Mouse (Mus musculus) embryonic facial prominence, embryonic 15.5 days (tissue): ENCODE results near the gene Rbms3. TPM values are rescaled to one million over a fixed set of nuclear protein-coding genes. Genes with fewer than 3 reads are reported as not detected.
A peak's percentile ranks its signal among the peaks of the same experiment; 100 is the strongest.

Experiments used
- ATAC-seq: fragments of 200-750 bp; cut with Nextera tagmentation; 2 replicates; pipeline ENCODE4 v1.8.0; 2017; ENCODE audit warnings: low read depth, moderate TSS enrichment; ENCODE audit not compliant: insufficient number of reproducible peaks, low FRiP score, low TSS enrichment
- H3K27ac ChIP-seq: fragments of 300-500 bp; sonication (generic); replicated peaks from 2 replicates; pipeline ENCODE4 v1.5.1; 2015; ENCODE audit warnings: mild to moderate bottlenecking, inconsistent platforms
- H3K27me3 ChIP-seq: fragments of 300-500 bp; sonication (generic); 2 replicates; pipeline ENCODE4 v1.6.1; 2015; ENCODE audit warnings: inconsistent platforms
- H3K36me3 ChIP-seq: fragments of 300-500 bp; sonication (generic); 2 replicates; pipeline ENCODE4 v1.6.1; 2015; ENCODE audit warnings: mild to moderate bottlenecking, inconsistent platforms
- H3K4me1 ChIP-seq: fragments of 300-500 bp; sonication (generic); 2 replicates; pipeline ENCODE4 v1.6.1; 2015; ENCODE audit warnings: inconsistent platforms
- H3K4me2 ChIP-seq: fragments of 300-500 bp; sonication (generic); replicated peaks from 2 replicates; pipeline ENCODE4 v1.6.1; 2015; ENCODE audit warnings: mild to moderate bottlenecking, inconsistent platforms
- H3K4me3 ChIP-seq: fragments of 300-500 bp; sonication (generic); replicated peaks from 2 replicates; pipeline ENCODE4 v1.5.1; 2015; ENCODE audit warnings: mild to moderate bottlenecking, inconsistent platforms
- H3K9ac ChIP-seq: fragments of 300-500 bp; sonication (generic); 2 replicates; pipeline ENCODE4 v1.6.1; 2015; ENCODE audit warnings: inconsistent platforms
- H3K9me3 ChIP-seq: fragments of 300-500 bp; sonication (generic); replicated peaks from 2 replicates; pipeline ENCODE4 v1.6.1; 2016; ENCODE audit warnings: inconsistent platforms
- WGBS: fragments of 180-500 bp; shearing (Covaris S2); methylation state at CpG from one replicate; pipeline ENCODE4 v1.1.7; 2015; 5-methylcytosine and 5-hydroxymethylcytosine counted together
- polyA plus RNA-seq: library from polyadenylated mRNA; unstranded; fragments of >200 nt; fragmentation: Nextera tagmentation; extraction: Ambion mirVana; gene quantifications from 2 replicates; pipeline ENCODE4 v1.2.1, GENCODE M21; 2015

Gene Rbms3
- polyA plus RNA-seq, 1 experiment from 2014 or later = 84.3 TPM

GRCm38 (mm10) chr9:117008194-117008593 is 621.5 kb downstream of the Rbms3 start:
- Histone ChIP-seq H3K9ac (no peak overlapping the region), H3K27me3 (no peaks in the 10 kb centered on the region), H3K4me3 (no peak overlapping the region), H3K4me1 (0 out of 2 replicates have a peak, but pooled peaks cover 4% of the 10 kb centered on the region), H3K4me2 (no peak overlapping the region), H3K36me3 (no peaks in the 10 kb centered on the region), H3K27ac (no peak overlapping the region), H3K9me3 (no peaks in the 10 kb centered on the region)
- ATAC-seq = no peak
- WGBS = 45% methylated on average over 1 of the region's 1 CpGs

DNA sequence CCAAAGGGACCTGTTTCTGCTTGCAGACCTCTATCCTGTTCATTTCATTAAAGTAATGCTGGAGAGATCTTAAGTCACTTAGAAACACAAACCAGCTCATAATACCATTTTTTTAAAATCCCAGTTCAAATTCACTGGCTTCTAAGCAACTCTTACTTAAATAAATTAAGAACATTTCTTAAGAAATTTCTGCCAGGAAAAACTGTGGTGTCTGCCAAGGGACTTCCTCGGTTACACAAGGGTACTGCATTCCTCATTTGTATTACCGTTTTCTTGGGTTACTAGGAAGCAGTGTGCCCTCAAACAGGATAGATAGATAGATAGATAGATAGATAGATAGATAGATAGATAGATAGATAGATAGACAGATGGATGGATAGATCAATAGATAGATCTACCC is 627.6 kb downstream of the Rbms3 start:
- H3K27ac ChIP-seq = no peak overlapping the region

DNA sequence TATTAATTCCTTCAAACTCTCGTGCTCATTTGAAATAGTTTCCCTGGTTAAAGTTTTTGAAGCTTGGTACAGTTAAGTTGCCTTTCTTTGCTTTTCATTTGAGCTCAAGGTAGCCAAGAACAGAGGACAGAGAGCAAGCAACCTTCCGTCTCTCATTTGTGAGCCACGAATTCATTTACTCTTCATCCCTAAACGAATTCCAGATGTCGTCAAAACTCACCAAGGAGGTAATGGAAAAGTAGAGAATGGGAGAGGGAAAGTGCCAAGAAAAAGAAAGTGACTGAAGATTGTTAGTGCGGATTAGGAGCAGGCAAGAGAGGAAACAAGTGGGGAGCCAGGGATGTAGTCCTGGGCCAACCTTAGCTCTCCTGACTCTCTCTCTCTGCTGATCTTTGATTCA is 630.5 kb downstream of the Rbms3 start:
- Histone ChIP-seq H3K4me2 (no peak overlapping the region), H3K27ac (peak overlapping the region; percentile 63), H3K9ac (no peak overlapping the region), H3K4me3 (no peak overlapping the region), H3K4me1 (no peaks in the 10 kb centered on the region), H3K27me3 (no peaks in the 10 kb centered on the region), H3K36me3 (no peaks in the 10 kb centered on the region), H3K9me3 (0 out of 2 replicates have a peak, but pooled peaks cover 3% of the 10 kb centered on the region)
- no peak for ATAC-seq
- WGBS = 32% methylated on average over 6 of the region's 6 CpGs

More for the DNA sequence above, 627.6 kb downstream of the Rbms3 start:
- no peaks in the 10 kb centered on the region for H3K4me1 ChIP-seq
- H3K9me3 ChIP-seq = 0 out of 2 replicates have a peak, but pooled peaks cover 3% of the 10 kb centered on the region
- H3K4me3 ChIP-seq = no peak overlapping the region
- WGBS = 35% methylated on average over 2 of the region's 2 CpGs
- H3K27me3 ChIP-seq = no peaks in the 10 kb centered on the region
- no peak overlapping the region for H3K4me2 ChIP-seq
- H3K9ac ChIP-seq = no peak overlapping the region
- ATAC-seq = no peak
- H3K36me3 ChIP-seq = no peaks in the 10 kb centered on the region

DNA sequence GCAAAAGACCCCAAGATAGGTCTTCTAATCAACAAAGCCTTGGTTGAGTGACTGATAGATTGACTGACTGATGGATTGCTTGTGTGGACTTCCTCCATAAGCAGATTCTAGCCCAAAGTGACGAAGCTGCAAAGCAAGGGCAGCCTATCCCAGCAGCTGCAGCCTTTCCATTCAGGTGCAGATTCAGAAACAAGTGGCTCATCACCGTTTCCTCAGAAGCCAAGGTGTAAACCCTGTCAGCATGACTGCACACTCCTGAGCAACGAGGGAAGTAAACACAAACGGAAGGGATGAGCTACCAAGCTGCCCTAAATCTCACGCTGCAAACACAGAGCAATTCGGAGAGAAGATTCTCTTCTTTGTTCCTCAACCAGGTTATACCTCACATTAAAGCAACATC is 639.4 kb downstream of the Rbms3 start:
- Histone ChIP-seq H3K4me3 (no peak overlapping the region), H3K27me3 (no peaks in the 10 kb centered on the region), H3K9ac (no peak overlapping the region), H3K36me3 (no peaks in the 10 kb centered on the region), H3K9me3 (no peaks in the 10 kb centered on the region), H3K27ac (no peak overlapping the region), H3K4me2 (no peak overlapping the region), H3K4me1 (no peaks in the 10 kb centered on the region)
- WGBS = 86% methylated on average over 6 of the region's 6 CpGs
- no peak for ATAC-seq

DNA sequence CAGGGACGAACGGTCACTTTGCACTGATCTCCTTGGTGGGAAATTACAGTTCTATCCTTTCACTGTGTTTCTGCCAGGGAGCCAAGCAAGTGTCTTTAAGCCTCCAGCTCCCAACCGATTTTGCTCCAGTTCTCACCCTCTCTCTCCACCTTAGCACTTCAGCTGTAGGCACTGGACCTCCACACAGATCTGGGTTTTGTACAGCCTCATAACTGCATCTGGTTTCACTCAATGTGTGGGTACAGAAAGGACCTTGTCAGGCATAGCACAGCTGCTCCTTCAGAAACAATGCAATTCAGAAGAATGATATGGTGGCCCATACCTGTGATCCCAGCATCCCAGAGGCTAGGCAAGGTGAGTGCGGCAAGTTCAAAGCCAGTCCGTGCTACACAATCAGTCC is 648.9 kb downstream of the Rbms3 start:
- Histone ChIP-seq H3K4me1 (peaks cover 16% of the 10 kb centered on the region), H3K4me3 (no peak overlapping the region), H3K9me3 (no peaks in the 10 kb centered on the region), H3K27ac (peak overlapping the region; percentile 55), H3K9ac (no peak overlapping the region), H3K4me2 (no peak overlapping the region), H3K27me3 (no peaks in the 10 kb centered on the region), H3K36me3 (no peaks in the 10 kb centered on the region)
- 61% methylated on average over 5 of the region's 5 CpGs for WGBS
- no peak for ATAC-seq

GRCm38 (mm10) chr9:116977428-116977827 is 652.3 kb downstream of the Rbms3 start:
- H3K9ac ChIP-seq = no peak overlapping the region
- no peak for ATAC-seq
- peaks cover 20% of the 10 kb centered on the region for H3K4me1 ChIP-seq
- H3K27ac ChIP-seq = peak overlapping the region; percentile 36; the same call in 1 of the 2 replicates
- WGBS = 83% methylated on average over 6 of the region's 6 CpGs
- no peak overlapping the region for H3K4me3 ChIP-seq
- H3K27me3 ChIP-seq = no peaks in the 10 kb centered on the region
- H3K9me3 ChIP-seq = no peaks in the 10 kb centered on the region
- H3K4me2 ChIP-seq = no peak overlapping the region
- no peaks in the 10 kb centered on the region for H3K36me3 ChIP-seq

DNA sequence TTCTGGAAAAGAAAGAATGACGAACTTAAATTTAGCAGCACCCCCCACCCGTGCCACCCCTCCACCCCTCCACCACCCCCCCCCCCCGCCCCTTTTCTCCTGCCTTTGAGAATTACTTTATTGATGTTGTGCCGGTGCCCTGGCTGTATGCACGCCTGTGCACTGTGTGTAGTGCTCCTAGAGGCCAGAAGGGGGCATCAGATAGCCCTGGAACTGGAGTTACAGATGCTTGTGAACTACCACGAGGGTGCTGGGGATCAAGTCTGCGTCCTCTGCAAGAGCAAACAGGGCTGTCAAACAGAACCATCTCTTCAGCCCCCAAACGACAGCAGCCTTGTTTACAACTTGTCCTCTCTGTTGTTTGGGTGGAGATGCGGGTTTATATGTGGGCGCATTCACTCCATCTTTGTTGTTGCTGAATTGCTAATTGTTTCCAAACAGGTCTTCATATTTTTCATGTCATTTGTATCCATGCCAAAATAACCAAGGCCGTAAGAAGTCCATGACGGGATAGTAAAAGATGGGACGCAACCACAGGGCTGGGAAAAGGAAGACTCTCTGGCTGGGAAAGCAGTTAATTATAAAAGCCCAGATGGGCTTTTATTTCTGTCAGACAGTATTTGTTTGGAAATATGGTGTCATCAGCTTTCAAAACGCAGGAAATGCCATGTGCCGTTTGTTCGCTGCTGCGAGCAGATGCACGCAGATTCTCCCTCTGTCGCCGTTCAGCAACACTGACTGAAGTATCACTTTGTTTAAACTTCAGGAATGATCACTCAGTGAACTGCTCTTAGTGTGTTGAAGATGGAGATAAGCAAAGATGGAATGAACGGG is 652.9 kb downstream of the Rbms3 start:
- peaks cover 20% of the 10 kb centered on the region for H3K4me1 ChIP-seq
- ATAC-seq = no peak
- no peaks in the 10 kb centered on the region for H3K27me3 ChIP-seq
- H3K36me3 ChIP-seq = no peaks in the 10 kb centered on the region
- H3K4me2 ChIP-seq = no peak overlapping the region
- no peak overlapping the region for H3K9ac ChIP-seq
- 53% methylated on average over 21 of the region's 21 CpGs for WGBS
- no peak overlapping the region for H3K4me3 ChIP-seq
- H3K9me3 ChIP-seq = no peaks in the 10 kb centered on the region
- H3K27ac ChIP-seq = peak overlapping the region; percentile 80

- Histone ChIP-seq H3K36me3 (no peaks in the 10 kb centered on the region), H3K27ac (no peak overlapping the region), H3K27me3 (no peaks in the 10 kb centered on the region), H3K4me1 (peaks cover 11% of the 10 kb centered on the region; the same call in 1 of the 2 replicates), H3K9me3 (no peaks in the 10 kb centered on the region), H3K4me2 (no peak overlapping the region), H3K9ac (no peak overlapping the region), H3K4me3 (no peak overlapping the region)
- WGBS = 94% methylated on average over 4 of the region's 4 CpGs
- no peak for ATAC-seq
Observed at GRCm38 (mm10) chr9:116975269-116975668, 654.4 kb downstream of the Rbms3 start.

- no peaks in the 10 kb centered on the region for H3K9me3 ChIP-seq
- WGBS = 96% methylated on average over 3 of the region's 3 CpGs
- no peak overlapping the region for H3K4me2 ChIP-seq
- ATAC-seq = no peak
- H3K4me1 ChIP-seq = peaks cover 8% of the 10 kb centered on the region; the same call in 1 of the 2 replicates
- H3K9ac ChIP-seq = no peak overlapping the region
- no peak overlapping the region for H3K4me3 ChIP-seq
- H3K36me3 ChIP-seq = no peaks in the 10 kb centered on the region
- H3K27me3 ChIP-seq = no peaks in the 10 kb centered on the region
- no peak overlapping the region for H3K27ac ChIP-seq
Observed at GRCm38 (mm10) chr9:116974134-116974533, 655.6 kb downstream of the Rbms3 start.

DNA sequence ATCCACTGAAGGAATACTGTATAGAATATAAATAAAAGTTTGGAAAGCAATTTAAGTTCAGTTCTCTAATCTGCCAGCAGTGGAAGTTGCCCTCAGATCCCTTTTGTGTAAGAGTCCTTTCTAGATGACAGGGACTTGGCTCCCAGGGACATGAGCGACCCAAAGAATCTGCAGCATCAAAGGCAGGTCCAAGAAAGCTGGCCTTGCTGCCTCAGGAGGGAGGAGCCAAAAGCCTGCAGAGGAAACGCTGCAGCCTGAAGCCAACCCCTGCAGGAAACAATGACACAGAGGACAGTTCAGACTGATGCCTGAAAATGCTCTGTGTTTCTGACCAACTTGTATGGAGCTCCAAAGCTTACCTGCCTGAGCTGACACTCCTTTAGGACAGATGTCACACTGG is 656.1 kb downstream of the Rbms3 start:
- no peak for ATAC-seq
- 51% methylated on average over 2 of the region's 2 CpGs for whole genome bisulfite sequencing
- H3K9me3 ChIP-seq = no peaks in the 10 kb centered on the region
- H3K27me3 ChIP-seq = no peaks in the 10 kb centered on the region
- H3K36me3 ChIP-seq = no peaks in the 10 kb centered on the region
- no peak overlapping the region for H3K4me2 ChIP-seq
- no peak overlapping the region for H3K4me3 ChIP-seq
- H3K27ac ChIP-seq = no peak overlapping the region
- no peak overlapping the region for H3K9ac ChIP-seq
- H3K4me1 ChIP-seq = peaks cover 8% of the 10 kb centered on the region; the same call in 1 of the 2 replicates

DNA sequence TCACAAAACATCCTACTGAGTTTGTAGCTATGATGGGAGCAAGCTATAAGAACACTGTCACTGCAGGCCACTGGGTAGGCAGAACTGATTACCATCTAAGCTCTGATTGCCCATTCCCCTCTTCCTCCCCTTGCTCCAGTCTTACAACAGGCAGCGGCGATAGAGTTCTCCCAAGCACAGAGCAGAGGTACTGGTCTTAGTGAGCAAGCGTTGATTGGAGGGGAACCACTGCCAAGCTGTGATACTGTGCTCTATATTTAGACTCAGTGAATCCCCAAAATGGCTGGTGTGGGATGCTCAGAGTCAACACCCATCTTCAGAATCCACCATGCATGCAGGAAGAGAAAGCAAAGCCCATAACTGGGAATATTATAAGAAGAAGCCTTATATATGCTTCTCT is 662.4 kb downstream of the Rbms3 start:
- 87% methylated on average over 3 of the region's 3 CpGs for WGBS
- no peak overlapping the region for H3K27ac ChIP-seq
- no peak overlapping the region for H3K9ac ChIP-seq
- peaks cover 12% of the 10 kb centered on the region; the same call in 1 of the 2 replicates for H3K4me1 ChIP-seq
- no peaks in the 10 kb centered on the region; the same call in 1 of the 2 replicates for H3K36me3 ChIP-seq
- no peak overlapping the region for H3K4me2 ChIP-seq
- H3K27me3 ChIP-seq = no peaks in the 10 kb centered on the region
- no peaks in the 10 kb centered on the region for H3K9me3 ChIP-seq
- H3K4me3 ChIP-seq = no peak overlapping the region
- no peak for ATAC-seq
